Mouse (Mus musculus): ENCODE data around the gene Gm11627. TPM values are rescaled to one million over a fixed set of nuclear protein-coding genes. Genes with fewer than 3 reads are reported as not detected.

Gm11627 gene
- polyA plus RNA-seq, 1 experiment from 2014 or later = 0.52 TPM

- no peak for DNase-seq (ENCODE audit: low spot score)
Observed at GRCm38 (mm10) chr11:102603496-102603850, 24.2 kb upstream of the Gm11627 start.

- DNase-seq (ENCODE audit: low spot score) = no peak
Observed at GRCm38 (mm10) chr11:102602816-102603495, 23.7 kb upstream of the Gm11627 start.

- DNase-seq (ENCODE audit: low spot score) = no peak
Observed at GRCm38 (mm10) chr11:102599912-102600311, 20.7 kb upstream of the Gm11627 start.

GRCm38 (mm10) chr11:102595341-102595820 lies 16.1 kb upstream of the Gm11627 start:
- no peak for DNase-seq (ENCODE audit: low spot score)

- DNase-seq (ENCODE audit: low spot score) = no peak
Observed at GRCm38 (mm10) chr11:102587554-102587953, 8.3 kb upstream of the Gm11627 start.

- no peak for DNase-seq (ENCODE audit: low spot score)
Observed at GRCm38 (mm10) chr11:102586445-102587130, 7.3 kb upstream of the Gm11627 start.

- DNase-seq (ENCODE audit: low spot score) = no peak
Observed at GRCm38 (mm10) chr11:102582736-102583135, 3.5 kb upstream of the Gm11627 start.

GRCm38 (mm10) chr11:102582016-102582610 lies 2.9 kb upstream of the Gm11627 start:
- DNase-seq (ENCODE audit: low spot score) = no peak

GRCm38 (mm10) chr11:102581281-102582015 lies 2.2 kb upstream of the Gm11627 start:
- DNase-seq (ENCODE audit: low spot score) = no peak

- DNase-seq (ENCODE audit: low spot score) = no peak
Observed at GRCm38 (mm10) chr11:102580034-102580330, 721 bp upstream of the Gm11627 start.

GRCm38 (mm10) chr11:102578341-102579118 lies 731 bp downstream of the Gm11627 start:
- DNase-seq (ENCODE audit: low spot score) = peak; percentile 71

GRCm38 (mm10) chr11:102576050-102576754 lies 3.1 kb downstream of the Gm11627 start:
- no peak for DNase-seq (ENCODE audit: low spot score)

- no peak for DNase-seq (ENCODE audit: low spot score)
Observed at GRCm38 (mm10) chr11:102575034-102575433, 4.2 kb downstream of the Gm11627 start.

- peak; percentile 82 for DNase-seq (ENCODE audit: low spot score)
Observed at GRCm38 (mm10) chr11:102572866-102573663, 6.2 kb downstream of the Gm11627 start.

- DNase-seq (ENCODE audit: low spot score) = no peak
Observed at GRCm38 (mm10) chr11:102568756-102569377, 10.4 kb downstream of the Gm11627 start.

GRCm38 (mm10) chr11:102568191-102568590 lies 11.1 kb downstream of the Gm11627 start:
- no peak for DNase-seq (ENCODE audit: low spot score)

GRCm38 (mm10) chr11:102567723-102568122 lies 11.5 kb downstream of the Gm11627 start:
- no peak for DNase-seq (ENCODE audit: low spot score)

- DNase-seq (ENCODE audit: low spot score) = no peak
Observed at GRCm38 (mm10) chr11:102567157-102567556, 12.1 kb downstream of the Gm11627 start.

GRCm38 (mm10) chr11:102566290-102566689 lies 13.0 kb downstream of the Gm11627 start:
- no peak for DNase-seq (ENCODE audit: low spot score)
